In the genomic region with DNA sequence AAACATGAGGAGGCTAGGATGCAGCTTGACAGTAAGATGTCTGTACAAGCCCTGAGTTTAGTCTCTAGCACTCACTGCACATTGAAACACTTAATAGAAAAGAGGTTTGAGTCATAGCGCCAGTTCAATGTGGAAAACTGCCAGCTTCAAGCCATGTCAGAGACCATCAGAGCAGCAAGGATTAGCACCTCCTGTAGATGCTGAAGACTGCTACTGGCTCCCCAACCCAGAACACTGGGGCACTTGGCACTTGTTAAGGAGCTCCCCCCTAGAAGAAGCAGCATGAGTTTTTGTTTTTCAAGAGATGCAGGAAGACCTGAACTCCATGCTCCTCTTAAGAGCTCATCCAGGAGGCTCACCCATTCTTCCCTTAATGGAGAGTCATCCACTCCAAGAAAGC, we compare ENCODE assay signal across 27 mouse cellular contexts.
DNase-seq lines count a peak whose midpoint lies in the region; ATAC-seq and TF ChIP-seq lines count a peak whose summit lies in the region.
"Had no signal": no experiment of that assay in that cellular context is flagged by ENCODE, and none has a peak within 500 bp of the region (broad histone marks: within the 10 kb centered on the region; RNA-seq: fewer than 3 reads in every experiment).

No protein-coding gene starts in this region.

- no peaks in the 10 kb centered on the region for H3K27me3 ChIP-seq in kidney, adult 2 months (replicated peaks; ENCODE audit: control insufficient read depth, insufficient read depth, low read length)
- no peaks in the 10 kb centered on the region for H3K27me3 ChIP-seq in kidney, embryonic 16.5 days (ENCODE audit: insufficient read depth, low read length)
- H3K27me3 ChIP-seq: forebrain, embryonic 13.5 days; kidney, embryonic 15.5 days; megakaryocyte, embryonic 14.5 days; neural tube, embryonic 13.5 days had no signal

- no peak for TF ChIP-seq CTCF in kidney, adult 2 months (conservative IDR thresholded peaks at IDR 0.05; ENCODE audit: insufficient read depth, insufficient read length, low read depth, low read length)

- no peak overlapping the region for H3K27ac ChIP-seq in kidney, adult 2 months (ENCODE audit: insufficient read depth, low read depth, low read length)
- H3K27ac ChIP-seq in kidney, embryonic 16.5 days (ENCODE audit: low read length) = no peak overlapping the region
- H3K27ac ChIP-seq: embryonic facial prominence, embryonic 13.5 days; forebrain, embryonic 13.5 days; kidney, embryonic 15.5 days; limb, embryonic 13.5 days; liver, embryonic 12.5 days; neural tube, embryonic 13.5 days had no signal

- H3K9me3 ChIP-seq in kidney, embryonic 16.5 days (ENCODE audit: low read length) = no peaks in the 10 kb centered on the region
- H3K9me3 ChIP-seq: embryonic facial prominence, embryonic 13.5 days; forebrain, embryonic 13.5 days; kidney, embryonic 15.5 days; limb, embryonic 13.5 days; liver, embryonic 12.5 days; neural tube, embryonic 13.5 days had no signal

- no peak overlapping the region for H3K4me2 ChIP-seq in kidney, embryonic 16.5 days (replicated peaks; ENCODE audit: low read depth, low read length)
- H3K4me2 ChIP-seq: embryonic facial prominence, embryonic 13.5 days; forebrain, embryonic 13.5 days; heart, embryonic 11.5 days; kidney, embryonic 15.5 days; limb, embryonic 13.5 days; liver, embryonic 12.5 days; neural tube, embryonic 13.5 days had no signal

- H3K36me3 ChIP-seq in kidney, adult 2 months (ENCODE audit: control insufficient read depth, insufficient read depth, low read length) = no peaks in the 10 kb centered on the region
- H3K36me3 ChIP-seq in kidney, embryonic 16.5 days (ENCODE audit: insufficient read depth, low read length) = no peaks in the 10 kb centered on the region
- H3K36me3 ChIP-seq: embryonic facial prominence, embryonic 13.5 days; kidney, embryonic 15.5 days; limb, embryonic 13.5 days; liver, embryonic 12.5 days had no signal

- WGBS in kidney, adult 2 months = 66% methylated on average over 1 of the region's 1 CpGs
- WGBS in kidney, embryonic 16.5 days = 85% methylated on average over 1 of the region's 1 CpGs

- no peak for TF ChIP-seq POLR2A in kidney, adult 2 months (IDR thresholded peaks at IDR 0.05; ENCODE audit: low read depth, low read length)

- DNase-seq in kidney, adult 2 months = peak; percentile 3
- peak; percentile 1 for DNase-seq in Muller cell, postnatal 12 days (ENCODE audit: inconsistent ontology term)
- peak; percentile 69 for DNase-seq in cerebellum, adult 11-12 months
- DNase-seq in cerebellum, postnatal 10 days = peak; percentile 84 to 87
- no peak for DNase-seq in adrenal gland, adult 2 months
- no peak for DNase-seq in testis, postnatal 10 days (ENCODE audit: low spot score)
- DNase-seq in adrenal gland, adult 18-20 months (ENCODE audit: low spot score in 2 of 2) = no peak
- DNase-seq: adrenal gland, postnatal 10 days; embryo, embryonic 11 days; heart, postnatal 10 days; kidney, postnatal 4 days; lung, adult 18-20 months; lung, postnatal 10 days; midbrain, embryonic 14.5 days; retina, postnatal 1 day; thymus, postnatal 14 days had no signal

- no peaks in the 10 kb centered on the region for H3K4me1 ChIP-seq in kidney, adult 2 months (ENCODE audit: control insufficient read depth, insufficient read depth, low read length)
- H3K4me1 ChIP-seq in kidney, embryonic 16.5 days (ENCODE audit: insufficient read depth, low read length) = no peaks in the 10 kb centered on the region
- H3K4me1 ChIP-seq: forebrain, embryonic 13.5 days; limb, embryonic 13.5 days; liver, embryonic 12.5 days; megakaryocyte, embryonic 14.5 days; neural tube, embryonic 13.5 days had no signal

- ATAC-seq in kidney, embryonic 16.5 days (ENCODE audit: low FRiP score, low TSS enrichment) = no peak
- ATAC-seq: forebrain, embryonic 13.5 days; intestine, postnatal 0 days; liver, embryonic 12.5 days had no signal

- no peak overlapping the region for H3K9ac ChIP-seq in kidney, embryonic 16.5 days (replicated peaks; ENCODE audit: low read length)
- H3K9ac ChIP-seq: embryonic facial prominence, embryonic 13.5 days; forebrain, embryonic 13.5 days; kidney, embryonic 15.5 days; limb, embryonic 13.5 days; liver, embryonic 12.5 days; neural tube, embryonic 13.5 days had no signal

- H3K4me3 ChIP-seq in kidney, adult 2 months (ENCODE audit: insufficient read depth, low read depth, low read length) = no peak overlapping the region
- no peak overlapping the region for H3K4me3 ChIP-seq in kidney, embryonic 16.5 days (ENCODE audit: low read length)
- H3K4me3 ChIP-seq: embryonic facial prominence, embryonic 13.5 days; erythroblast, embryonic 14.5 days; forebrain, embryonic 13.5 days; kidney, embryonic 15.5 days; limb, embryonic 13.5 days; liver, embryonic 12.5 days; megakaryocyte, embryonic 14.5 days; neural tube, embryonic 13.5 days had no signal

Comparison
In these comparisons a context has a peak if more than half of its experiments do, and no peak if none do; other contexts are left out.
1. DNase-seq: peak in kidney, adult 2 months (single experiment), Muller cell, postnatal 12 days (single experiment), cerebellum, adult 11-12 months (single experiment) and cerebellum, postnatal 10 days (2 of 2); none in adrenal gland, adult 2 months (single experiment), testis, postnatal 10 days (single experiment) and adrenal gland, adult 18-20 months (0 of 2).